Mouse (Mus musculus): Measurements from ENCODE around the gene Palld. TPM values are rescaled to one million over a fixed set of nuclear protein-coding genes. Genes with fewer than 3 reads are reported as not detected.

The Palld gene
- total RNA-seq (2021), result 100 to 1,000 TPM; 280 to 283 TPM

- intact Hi-C loops (cut with DNase I), result no loop called here
- DNase-seq, result peak; percentile 59 to 64
Measured at GRCm38 (mm10) chr8:61902521-61902920, at the start of gene Palld. Palld (minus strand) TSS chr8:61902690.

- no peak for DNase-seq
- intact Hi-C loops (cut with DNase I), result no loop called here
Measured at GRCm38 (mm10) chr8:61937576-61937975, 35.1 kb upstream of the Palld start.

- intact Hi-C loops (cut with DNase I), result no loop called here
Measured at GRCm38 (mm10) chr8:61933243-61933642, 30.8 kb upstream of the Palld start.

GRCm38 (mm10) chr8:61927777-61928494, 25.4 kb upstream of the Palld start, which contains the start of gene Ddx60:
Ddx60 (plus strand) TSS chr8:61928087.
- DNase-seq, result peak; percentile 83 to 86
- intact Hi-C loops (cut with DNase I), result loop anchor here (2.0 to 10.0 kb wide), 2 partner anchors 33 to 533 kb away; no protein-coding TSS in a partner anchor

More at GRCm38 (mm10) chr8:61933243-61933642, 30.8 kb upstream of the Palld start:
- no peak for DNase-seq

GRCm38 (mm10) chr8:61924518-61924917, 22.0 kb upstream of the Palld start:
- intact Hi-C loops (cut with DNase I), result loop anchor here (10.0 kb wide), 1 partner anchor 530 kb away; no protein-coding TSS in a partner anchor
- DNase-seq, result no peak

- peak; percentile 49 to 54 for DNase-seq
- intact Hi-C loops (cut with DNase I), result loop anchor here (10.0 kb wide), 1 partner anchor 527 kb away; no protein-coding TSS in a partner anchor
Measured at GRCm38 (mm10) chr8:61921454-61922054, 19.1 kb upstream of the Palld start.

- intact Hi-C loops (cut with DNase I), result loop anchor here (10.0 kb wide), 1 partner anchor 526 kb away; no protein-coding TSS in a partner anchor
- DNase-seq, result no peak
Measured at GRCm38 (mm10) chr8:61920389-61920788, 17.9 kb upstream of the Palld start.

GRCm38 (mm10) chr8:61919145-61919788, 16.8 kb upstream of the Palld start:
- DNase-seq, result no peak
- intact Hi-C loops (cut with DNase I), result no loop called here

GRCm38 (mm10) chr8:61917287-61917686, 14.8 kb upstream of the Palld start:
- intact Hi-C loops (cut with DNase I), result no loop called here
- no peak for DNase-seq

GRCm38 (mm10) chr8:61913957-61914356, 11.5 kb upstream of the Palld start:
- DNase-seq, result no peak
- intact Hi-C loops (cut with DNase I), result no loop called here

- intact Hi-C loops (cut with DNase I), result no loop called here
- DNase-seq, result no peak
Measured at GRCm38 (mm10) chr8:61912817-61913216, 10.3 kb upstream of the Palld start.

GRCm38 (mm10) chr8:61909313-61909712, 6.8 kb upstream of the Palld start:
- intact Hi-C loops (cut with DNase I), result no loop called here
- no peak for DNase-seq

- intact Hi-C loops (cut with DNase I), result no loop called here
- peak; percentile 87 to 88 for DNase-seq
Measured at GRCm38 (mm10) chr8:61908303-61909215, 6.1 kb upstream of the Palld start.

- intact Hi-C loops (cut with DNase I), result no loop called here
- no peak for DNase-seq
Measured at GRCm38 (mm10) chr8:61901028-61901717, 1.3 kb downstream of the Palld start.

GRCm38 (mm10) chr8:61897402-61897801, 5.1 kb downstream of the Palld start:
- no peak for DNase-seq
- intact Hi-C loops (cut with DNase I), result no loop called here

- intact Hi-C loops (cut with DNase I), result no loop called here
- no peak for DNase-seq
Measured at GRCm38 (mm10) chr8:61896742-61897141, 5.7 kb downstream of the Palld start.

GRCm38 (mm10) chr8:61894062-61894461, 8.4 kb downstream of the Palld start:
- peak; percentile 79 to 87 for DNase-seq
- intact Hi-C loops (cut with DNase I), result loop anchor here (1.0 to 2.0 kb wide), 4 partner anchors 33 to 166 kb away; no protein-coding TSS in a partner anchor

- intact Hi-C loops (cut with DNase I), result no loop called here
- DNase-seq, result no peak
Measured at GRCm38 (mm10) chr8:61877607-61878006, 24.9 kb downstream of the Palld start.

- peak; percentile 67 to 83 for DNase-seq
- intact Hi-C loops (cut with DNase I), result loop anchor here (1.0 to 2.0 kb wide), 2 partner anchors 174 to 334 kb away; no protein-coding TSS in a partner anchor
Measured at GRCm38 (mm10) chr8:61875290-61875689, 27.2 kb downstream of the Palld start.
